ENCODE assay signal across 25 mouse cellular contexts in the genomic region with DNA sequence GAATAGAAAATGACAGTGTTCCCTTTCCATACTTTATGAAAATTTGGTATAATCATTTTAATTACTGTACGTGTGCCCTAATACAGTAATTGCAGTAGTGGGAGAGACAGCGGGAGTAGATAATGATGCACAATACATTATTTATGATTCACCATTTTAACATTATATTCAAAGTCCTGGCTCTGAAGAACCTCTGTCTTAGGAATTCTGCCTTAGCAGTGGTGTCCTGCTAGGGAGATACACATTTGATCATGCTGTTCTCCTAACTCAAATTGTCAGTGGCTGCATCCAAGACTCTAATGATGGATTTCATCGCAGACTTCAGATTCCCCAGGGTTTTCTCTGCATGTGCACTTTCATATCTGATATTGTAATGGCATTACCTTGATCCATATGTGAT.
"Had no signal": no experiment of that assay in that cellular context is flagged by ENCODE, and none has a peak within 500 bp of the region (broad histone marks: within the 10 kb centered on the region; RNA-seq: fewer than 3 reads in every experiment).

No protein-coding gene starts in this region.

- H3K36me3 ChIP-seq: heart, embryonic 10.5 days; heart, embryonic 12.5 days; kidney, embryonic 15.5 days; limb, embryonic 13.5 days; limb, embryonic 15.5 days had no signal

- H3K27ac ChIP-seq: gastrocnemius, adult 2 months; heart, embryonic 10.5 days; hindbrain, embryonic 10.5 days; hindbrain, embryonic 13.5 days; hindbrain, embryonic 15.5 days; hindbrain, postnatal 0 days; kidney, embryonic 15.5 days; kidney, postnatal 0 days; limb, embryonic 13.5 days; limb, embryonic 15.5 days had no signal

- H3K4me3 ChIP-seq: gastrocnemius, adult 2 months; heart, embryonic 10.5 days; heart, embryonic 12.5 days; hindbrain, embryonic 10.5 days; hindbrain, embryonic 13.5 days; hindbrain, embryonic 15.5 days; kidney, embryonic 15.5 days; limb, embryonic 13.5 days; limb, embryonic 15.5 days had no signal

- H3K9me3 ChIP-seq: heart, embryonic 10.5 days; hindbrain, embryonic 10.5 days; hindbrain, embryonic 13.5 days; hindbrain, embryonic 15.5 days; kidney, embryonic 15.5 days; limb, embryonic 13.5 days; limb, embryonic 15.5 days had no signal

- H3K4me1 ChIP-seq: heart, embryonic 10.5 days; heart, embryonic 12.5 days; hindbrain, embryonic 10.5 days; hindbrain, embryonic 13.5 days; hindbrain, embryonic 15.5 days; kidney, embryonic 15.5 days; limb, embryonic 13.5 days; limb, embryonic 15.5 days had no signal

- H3K27me3 ChIP-seq: heart, embryonic 12.5 days; hindbrain, embryonic 13.5 days; hindbrain, embryonic 15.5 days; kidney, embryonic 15.5 days; limb, embryonic 13.5 days; limb, embryonic 15.5 days had no signal

- ATAC-seq: hindbrain, postnatal 0 days; intestine, embryonic 16.5 days had no signal

- H3K9ac ChIP-seq: heart, embryonic 12.5 days; hindbrain, embryonic 13.5 days; hindbrain, embryonic 15.5 days; kidney, embryonic 15.5 days; limb, embryonic 13.5 days; limb, embryonic 15.5 days had no signal

- H3K4me2 ChIP-seq: heart, embryonic 12.5 days; hindbrain, embryonic 13.5 days; hindbrain, embryonic 15.5 days; kidney, embryonic 15.5 days; limb, embryonic 13.5 days; limb, embryonic 15.5 days had no signal

- DNase-seq: gastrocnemius, adult 2 months; gastrocnemius, postnatal 10 days; gastrocnemius, postnatal 25 days; heart, adult 18-20 months; heart, postnatal 10 days; heart, postnatal 4 days; kidney, adult 11 months; kidney, adult 2 months; kidney, adult 9 months; kidney, postnatal 14 days; kidney, postnatal 36 days; layer of hippocampus, adult 9-11 months; layer of hippocampus, postnatal 36 days; left cerebral cortex, postnatal 4 days had no signal
